19 mouse cellular contexts compared by ENCODE assay signal in genomic region chr6:42362974-42363373, GRCm38 (mm10). TPM values are rescaled to one million over a fixed set of nuclear protein-coding genes. Genes with fewer than 3 reads are reported as not detected.
A peak's percentile ranks its signal among the peaks of the same experiment; 100 is the strongest.
DNase-seq lines count a peak whose midpoint lies in the region; ATAC-seq and TF ChIP-seq lines count a peak whose summit lies in the region.
"Had no signal": no experiment of that assay in that cellular context is flagged by ENCODE, and none has a peak within 500 bp of the region (broad histone marks: within the 10 kb centered on the region; RNA-seq: fewer than 3 reads in every experiment).

No protein-coding gene starts in this region.

- no peak for TF ChIP-seq CTCF in hindbrain, postnatal 0 days (IDR thresholded peaks at IDR 0.05; ENCODE audit: low read depth)

- H3K9me3 ChIP-seq in hindbrain, embryonic 16.5 days (ENCODE audit: control insufficient read depth, low read length), result no peaks in the 10 kb centered on the region
- H3K9me3 ChIP-seq in hindbrain, postnatal 0 days (ENCODE audit: low read length), result no peaks in the 10 kb centered on the region
- H3K9me3 ChIP-seq: hindbrain, embryonic 12.5 days; liver, embryonic 15.5 days; midbrain, embryonic 12.5 days had no signal

- H3K9ac ChIP-seq in hindbrain, embryonic 16.5 days (ENCODE audit: low read depth, low read length), result no peak overlapping the region
- H3K9ac ChIP-seq in hindbrain, postnatal 0 days (replicated peaks; ENCODE audit: low read length), result no peak overlapping the region
- H3K9ac ChIP-seq: hindbrain, embryonic 12.5 days; liver, embryonic 15.5 days; midbrain, embryonic 12.5 days had no signal

- H3K4me1 ChIP-seq in hindbrain, embryonic 16.5 days (ENCODE audit: control insufficient read depth, insufficient read depth, low read depth, low read length), result peaks cover 2% of the 10 kb centered on the region; the same call in 1 of the 2 replicates
- no peaks in the 10 kb centered on the region for H3K4me1 ChIP-seq in hindbrain, postnatal 0 days (ENCODE audit: insufficient read depth, low read length)
- H3K4me1 ChIP-seq: hindbrain, embryonic 12.5 days; midbrain, embryonic 12.5 days had no signal

- 48% methylated on average over 3 of the region's 3 CpGs for WGBS in hindbrain, embryonic 16.5 days
- WGBS in hindbrain, postnatal 0 days, result 38% methylated on average over 3 of the region's 3 CpGs

- no peak overlapping the region for H3K27ac ChIP-seq in hindbrain, embryonic 16.5 days (ENCODE audit: low read depth, low read length)
- H3K27ac ChIP-seq in hindbrain, postnatal 0 days, result no peak overlapping the region
- H3K27ac ChIP-seq: hindbrain, embryonic 12.5 days; liver, embryonic 15.5 days; midbrain, embryonic 12.5 days; stomach, postnatal 0 days had no signal

- no peak overlapping the region for H3K4me2 ChIP-seq in hindbrain, embryonic 16.5 days (ENCODE audit: low read length)
- no peak overlapping the region for H3K4me2 ChIP-seq in hindbrain, postnatal 0 days (ENCODE audit: low read depth, low read length)
- H3K4me2 ChIP-seq: hindbrain, embryonic 12.5 days; liver, embryonic 15.5 days; midbrain, embryonic 12.5 days had no signal

- H3K4me3 ChIP-seq in hindbrain, embryonic 16.5 days (ENCODE audit: low read length), result no peak overlapping the region
- H3K4me3 ChIP-seq in hindbrain, postnatal 0 days (ENCODE audit: low read length), result no peak overlapping the region
- H3K4me3 ChIP-seq: hindbrain, embryonic 12.5 days; liver, embryonic 15.5 days; midbrain, embryonic 12.5 days had no signal

- no peaks in the 10 kb centered on the region for H3K27me3 ChIP-seq in hindbrain, embryonic 16.5 days (replicated peaks; ENCODE audit: control insufficient read depth, insufficient read depth, low read length)
- H3K27me3 ChIP-seq in hindbrain, postnatal 0 days (ENCODE audit: insufficient read depth, low read length), result no peaks in the 10 kb centered on the region
- H3K27me3 ChIP-seq: hindbrain, embryonic 12.5 days; liver, embryonic 15.5 days; midbrain, embryonic 12.5 days had no signal

- ATAC-seq in hindbrain, embryonic 16.5 days, result peak; percentile 24; the same call in 1 of the 2 replicates
- no peak; the same call in 1 of the 2 replicates for ATAC-seq in hindbrain, postnatal 0 days

- peaks cover 13% of the 10 kb centered on the region for H3K36me3 ChIP-seq in hindbrain, embryonic 16.5 days (ENCODE audit: control insufficient read depth, insufficient read depth, low read length)
- H3K36me3 ChIP-seq in hindbrain, postnatal 0 days (ENCODE audit: insufficient read depth, low read length), result peaks cover 14% of the 10 kb centered on the region; the same call in 1 of the 2 replicates

- peak; percentile 41 for DNase-seq in cerebellum, adult 9-11 months
- DNase-seq in cerebellum, postnatal 4 days (ENCODE audit: low spot score in 2 of 2), result no peak
- no peak for DNase-seq in hindbrain, postnatal 0 days (ENCODE audit: low spot score)
- DNase-seq in 416B (ENCODE audit: low read depth), result peak; percentile 40
- peak; percentile 78 for DNase-seq in lung, postnatal 10 days
- no peak for DNase-seq in left cerebral cortex, adult 18-20 months (ENCODE audit: low spot score in 2 of 2)
- DNase-seq in left cerebral cortex, adult 11 months (ENCODE audit: low spot score), result no peak
- DNase-seq: adrenal gland, postnatal 10 days; gastrocnemius, postnatal 25 days; kidney, adult 11 months; thymus, postnatal 4 days had no signal

RNA-seq across cellular contexts. Expression of gene Epha1, which starts 10.1 kb away (rescaled TPM):
- polyA plus RNA-seq in hindbrain, embryonic 16.5 days (2015; fragmentation: Nextera tagmentation; extraction: Ambion mirVana), result 0.25 and 0.49 TPM in 2 replicates
- total RNA-seq in hindbrain, postnatal 0 days (2014; rRNA removed), result 0.37 and 0.40 TPM in 2 replicates
- 0.64 and 0.66 TPM in 2 replicates for polyA plus RNA-seq in hindbrain, postnatal 0 days (2015; fragmentation: Nextera tagmentation; extraction: Ambion mirVana)
- total RNA-seq in left cerebral cortex, adult 18-20 months (2021), result under 1 TPM in 1 of 2 experiments, not detected in 1; 0.23 TPM

RNA-seq across cellular contexts. Expression of gene Zyx, which starts 13.5 kb away (rescaled TPM):
- polyA plus RNA-seq in hindbrain, embryonic 16.5 days (2015; fragmentation: Nextera tagmentation; extraction: Ambion mirVana), result 52.4 and 69.7 TPM in 2 replicates
- total RNA-seq in hindbrain, postnatal 0 days (2014; rRNA removed), result 62.6 and 63.9 TPM in 2 replicates
- 54.1 and 63.2 TPM in 2 replicates for polyA plus RNA-seq in hindbrain, postnatal 0 days (2015; fragmentation: Nextera tagmentation; extraction: Ambion mirVana)
- total RNA-seq in left cerebral cortex, adult 18-20 months (2021), result 10 to 100 TPM; 48.9 to 51.2 TPM

RNA-seq across cellular contexts. Expression of gene Tas2r143, which starts 37.1 kb away (rescaled TPM):
- polyA plus RNA-seq in hindbrain, embryonic 16.5 days (2015; fragmentation: Nextera tagmentation; extraction: Ambion mirVana), result not detected in 2 replicates
- not detected in 2 replicates for total RNA-seq in hindbrain, postnatal 0 days (2014; rRNA removed)
- not detected in 2 replicates for polyA plus RNA-seq in hindbrain, postnatal 0 days (2015; fragmentation: Nextera tagmentation; extraction: Ambion mirVana)
- total RNA-seq in left cerebral cortex, adult 18-20 months (2021), result not detected
- total RNA-seq: ES-E14; gastrocnemius, postnatal 25 days had no signal
- polyA plus RNA-seq: C2C12; hindbrain, embryonic 12.5 days; limb, embryonic 11.5 days; liver, embryonic 15.5 days; midbrain, embryonic 12.5 days; stomach, postnatal 0 days had no signal

RNA-seq across cellular contexts. Expression of gene Fam131b, which starts 38.5 kb away (rescaled TPM):
- 7.2 and 7.3 TPM in 2 replicates for polyA plus RNA-seq in hindbrain, embryonic 16.5 days (2015; fragmentation: Nextera tagmentation; extraction: Ambion mirVana)
- total RNA-seq in hindbrain, postnatal 0 days (2014; rRNA removed), result 56.5 and 61.6 TPM in 2 replicates
- 4.6 and 5.0 TPM in 2 replicates for polyA plus RNA-seq in hindbrain, postnatal 0 days (2015; fragmentation: Nextera tagmentation; extraction: Ambion mirVana)
- total RNA-seq in left cerebral cortex, adult 18-20 months (2021), result 100 to 1,000 TPM; 115 to 123 TPM
- polyA plus RNA-seq: liver, embryonic 15.5 days had no signal

RNA-seq across cellular contexts. Expression of gene Tas2r135, which starts 42.3 kb away (rescaled TPM):
- polyA plus RNA-seq in hindbrain, embryonic 16.5 days (2015; fragmentation: Nextera tagmentation; extraction: Ambion mirVana), result not detected in 2 replicates
- total RNA-seq in hindbrain, postnatal 0 days (2014; rRNA removed), result not detected in 2 replicates
- polyA plus RNA-seq in hindbrain, postnatal 0 days (2015; fragmentation: Nextera tagmentation; extraction: Ambion mirVana), result not detected in 2 replicates
- not detected for total RNA-seq in left cerebral cortex, adult 18-20 months (2021)
- total RNA-seq: ES-E14; gastrocnemius, postnatal 25 days had no signal
- polyA plus RNA-seq: C2C12; hindbrain, embryonic 12.5 days; limb, embryonic 11.5 days; liver, embryonic 15.5 days; midbrain, embryonic 12.5 days; stomach, postnatal 0 days had no signal

Comparison
In these comparisons a context has a peak if more than half of its experiments do, and no peak if none do; other contexts are left out.
1. DNase-seq: peak in cerebellum, adult 9-11 months (single experiment), 416B (single experiment) and lung, postnatal 10 days (single experiment); none in cerebellum, postnatal 4 days (0 of 2), hindbrain, postnatal 0 days (single experiment), left cerebral cortex, adult 18-20 months (0 of 2) and left cerebral cortex, adult 11 months (single experiment).